Mouse (Mus musculus): ENCODE results near the gene B3galt5.
"Not testable (repeated sequence)": the region's sequence is repeated elsewhere in the genome, so short reads cannot be mapped to it uniquely, and the experiment has no call there.

B3galt5 gene

DNA sequence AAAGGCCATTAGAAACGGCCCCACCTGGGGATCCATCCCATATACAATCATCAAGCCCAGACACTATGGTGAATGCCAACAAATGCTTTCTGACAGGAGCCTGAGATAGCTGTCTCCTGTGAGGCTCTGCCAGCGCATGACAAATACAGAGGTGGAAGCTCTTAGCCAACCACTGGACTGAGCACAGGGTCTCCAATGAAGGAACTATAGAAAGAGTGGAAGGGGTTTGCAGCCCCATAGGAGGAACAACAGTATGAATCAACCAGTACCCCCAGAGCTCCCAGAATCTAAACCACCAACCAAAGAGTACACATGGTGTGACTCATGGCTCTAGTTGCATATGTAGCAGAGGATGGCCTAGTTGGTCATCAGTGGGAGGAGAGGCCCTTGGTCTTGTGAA lies 36.1 kb downstream of the B3galt5 start:
- no peak for DNase-seq (ENCODE audit: low spot score)

DNA sequence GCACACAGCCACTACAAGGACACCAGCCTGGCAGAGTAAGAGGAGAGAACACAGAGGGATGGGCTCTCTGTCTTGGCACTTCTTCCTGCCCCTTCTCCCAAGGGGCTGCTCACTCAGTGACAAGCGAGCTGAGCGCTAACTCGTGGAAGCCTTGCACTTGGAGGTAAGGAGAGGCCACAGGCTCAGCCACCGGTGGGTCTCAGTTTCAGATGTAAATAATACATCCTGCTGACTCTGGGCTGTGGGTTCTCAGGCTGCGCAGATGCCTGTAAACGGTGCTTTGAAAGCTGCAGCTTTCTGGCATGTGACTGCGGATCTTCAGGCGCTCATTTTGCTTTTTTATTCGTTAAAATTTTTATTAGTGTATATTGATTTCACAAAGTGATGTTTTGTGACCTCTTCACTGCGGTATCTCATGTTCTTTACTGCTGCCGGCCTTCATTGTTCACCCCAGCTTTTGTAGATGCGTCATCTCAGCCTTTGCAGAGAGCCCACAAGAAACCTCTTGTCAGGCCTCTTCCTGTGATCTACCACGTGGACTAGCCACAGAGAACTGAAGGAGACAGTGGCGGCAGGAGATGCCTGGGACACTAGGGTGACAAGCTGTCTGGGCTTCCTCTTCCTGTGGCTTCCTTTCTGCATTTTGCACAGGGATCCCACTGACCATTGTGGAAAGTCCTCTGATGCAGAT lies 37.5 kb downstream of the B3galt5 start:
- no peak for DNase-seq (ENCODE audit: low spot score)

DNA sequence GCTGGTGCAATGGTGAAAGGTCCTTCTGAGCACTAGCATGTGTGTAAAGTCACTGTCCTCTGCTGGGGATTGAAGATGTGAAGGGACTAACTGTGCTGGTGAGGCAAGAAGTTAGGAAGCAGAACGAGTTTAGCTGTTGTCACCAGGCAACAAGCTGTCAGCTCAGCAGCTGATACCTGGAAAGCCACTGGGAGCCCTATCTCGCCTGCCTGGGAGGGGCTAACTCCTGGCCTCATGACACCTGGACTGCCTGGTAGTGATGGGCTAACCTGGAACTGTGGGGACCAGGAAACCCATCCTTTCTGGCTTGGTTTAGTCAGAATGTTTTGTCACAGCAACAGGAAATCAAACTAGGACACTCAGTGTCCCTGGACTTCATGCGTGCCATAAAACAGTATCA lies 41.0 kb downstream of the B3galt5 start:
- no peak for DNase-seq (ENCODE audit: low spot score)

DNA sequence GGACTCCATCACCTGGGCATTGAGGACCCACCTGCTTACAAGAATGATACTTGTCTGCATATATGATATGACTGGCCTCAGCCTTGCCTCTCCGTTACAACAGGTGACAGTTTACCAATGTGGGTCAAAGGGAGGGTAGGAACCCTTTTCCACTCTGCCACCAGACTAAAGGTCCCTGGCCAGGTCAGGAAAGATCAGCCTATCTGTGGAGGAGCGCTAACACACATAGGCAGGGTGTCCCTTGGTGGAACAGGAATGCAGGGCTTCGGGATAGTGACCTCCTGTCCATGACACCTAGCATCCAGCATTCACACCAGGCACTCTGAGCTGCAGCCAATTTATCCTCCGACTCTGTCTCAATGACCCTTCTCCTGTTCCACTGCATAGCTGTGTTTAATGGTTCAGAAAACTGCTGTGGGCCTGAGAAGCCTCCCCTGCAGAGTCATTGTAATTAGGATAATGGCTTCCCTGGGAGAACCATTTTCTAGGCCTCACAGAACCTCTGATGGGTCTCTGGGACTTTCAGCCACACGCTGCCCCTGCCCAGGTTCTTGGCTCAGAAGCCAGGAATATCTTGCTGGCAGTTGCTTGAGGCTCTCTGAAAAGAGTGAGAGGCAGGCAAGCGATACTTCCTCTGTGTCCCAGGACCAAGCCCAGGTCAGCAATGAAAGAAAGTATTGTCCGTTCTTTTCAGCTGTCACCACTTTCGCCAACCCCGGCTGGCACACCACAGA lies 43.1 kb downstream of the B3galt5 start:
- no peak for DNase-seq (ENCODE audit: low spot score)

DNA sequence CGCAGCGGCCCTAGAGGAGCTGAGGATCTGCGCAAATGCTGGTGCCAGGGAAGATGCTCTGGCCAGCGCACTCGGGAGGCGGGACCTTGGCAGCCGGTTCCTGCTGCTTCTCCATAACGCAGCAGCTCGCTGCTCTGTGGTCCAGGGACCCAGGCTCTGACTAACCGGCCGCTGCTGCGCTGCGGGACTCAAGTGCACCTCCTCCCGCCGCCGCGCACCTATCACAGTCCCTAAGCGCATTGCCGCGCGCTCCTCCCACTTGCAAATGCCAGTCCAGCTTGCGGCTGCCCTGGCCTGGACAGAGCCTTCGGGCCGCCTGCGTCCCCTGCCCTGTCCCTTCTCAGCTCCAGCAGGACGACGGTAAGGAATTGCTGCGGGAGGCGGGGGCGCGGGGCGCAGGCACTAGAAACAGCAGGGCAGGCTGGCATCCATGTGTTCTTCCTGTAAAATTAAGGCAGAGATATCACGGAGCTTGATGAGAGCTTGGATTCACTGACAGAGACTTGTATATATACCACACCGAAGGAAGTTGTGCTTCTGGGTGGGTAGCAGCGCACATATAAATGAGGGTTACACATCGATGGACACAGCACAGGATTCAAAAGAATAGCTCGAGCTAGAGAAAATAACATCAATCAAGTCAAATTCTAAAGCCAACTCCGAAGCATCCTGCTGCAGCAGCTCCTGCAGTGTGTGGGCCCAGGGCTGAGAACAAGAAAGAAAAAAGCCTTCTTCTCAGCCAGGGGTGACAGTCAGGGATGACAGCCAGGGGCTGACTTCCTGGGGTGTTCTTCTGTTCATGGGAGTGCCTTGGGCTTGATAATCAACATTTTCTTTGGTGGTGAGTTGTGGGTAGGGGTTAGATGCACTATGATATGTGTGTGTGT lies 45.4 kb downstream of the B3galt5 start:
- no peak for DNase-seq (ENCODE audit: low spot score)

DNA sequence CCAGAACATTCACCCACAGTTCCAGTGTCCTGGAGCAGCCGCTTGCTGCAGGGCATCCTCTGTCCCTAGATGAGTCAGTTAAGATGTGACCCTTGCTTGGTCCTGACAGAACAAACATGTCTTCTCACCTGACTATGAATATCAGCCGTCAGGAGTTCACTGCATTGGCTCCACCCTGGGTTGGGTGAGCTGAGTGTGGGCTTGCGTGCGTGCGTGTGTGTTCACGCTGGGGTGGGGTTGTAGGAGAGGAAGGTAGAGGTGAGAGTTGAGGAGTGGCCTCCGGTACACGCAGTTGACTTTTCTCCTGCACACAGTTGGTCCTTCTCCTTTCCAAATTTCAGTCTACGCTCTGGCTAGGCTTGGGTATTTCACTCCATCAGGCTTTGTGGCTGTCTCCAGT lies 47.0 kb downstream of the B3galt5 start:
- DNase-seq (ENCODE audit: low spot score), result no peak

DNA sequence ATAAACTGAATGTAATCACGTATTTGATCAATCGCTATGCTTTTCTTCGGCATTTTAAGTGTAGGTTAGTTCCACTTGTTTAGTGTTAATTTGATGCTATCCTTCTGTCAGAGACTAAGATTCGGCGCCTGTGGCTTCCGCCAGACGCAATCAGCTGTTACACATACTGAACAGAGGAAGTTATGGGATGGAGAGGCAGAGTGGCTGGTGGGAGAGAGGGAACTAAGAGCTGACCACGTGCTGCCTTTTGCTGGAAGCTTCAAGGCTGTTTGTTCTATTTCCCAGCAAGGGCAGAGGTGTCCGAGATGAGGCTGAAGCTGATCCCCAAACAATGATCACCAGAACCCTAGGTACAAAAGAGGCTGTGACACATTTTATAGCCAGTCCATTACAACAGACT lies 56.3 kb downstream of the B3galt5 start:
- no peak for DNase-seq (ENCODE audit: low spot score)

DNA sequence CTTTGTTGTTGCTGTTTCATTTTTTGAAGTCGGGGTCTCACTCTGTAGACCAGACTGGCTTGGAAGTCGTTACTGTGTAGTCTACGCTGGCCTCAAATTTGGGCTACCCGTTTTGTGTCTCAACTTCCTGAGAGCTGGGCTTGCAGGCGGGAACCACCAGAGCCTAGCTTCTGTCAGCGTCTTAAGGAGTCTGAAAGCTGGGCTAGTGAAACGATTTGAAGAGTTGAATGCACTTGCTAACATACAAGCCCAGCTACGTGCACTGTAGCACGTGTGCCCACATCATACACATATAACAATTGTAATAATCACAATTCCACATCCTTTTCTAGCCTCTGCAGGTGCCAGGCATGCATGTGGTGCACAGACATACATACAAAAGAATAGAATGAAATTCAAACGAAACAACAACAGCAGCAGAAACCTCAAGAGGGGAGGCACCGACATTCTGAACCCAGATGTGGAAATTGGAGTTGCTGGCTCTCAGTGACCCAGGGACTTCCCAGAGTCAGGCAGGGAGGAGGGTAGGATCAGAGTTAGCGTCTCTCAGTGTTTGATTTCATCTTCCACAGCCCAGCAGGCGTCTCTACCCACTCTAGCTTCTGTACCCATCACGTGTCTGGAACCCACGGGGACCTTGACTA lies 57.1 kb downstream of the B3galt5 start:
- no peak for DNase-seq (ENCODE audit: low spot score)

DNA sequence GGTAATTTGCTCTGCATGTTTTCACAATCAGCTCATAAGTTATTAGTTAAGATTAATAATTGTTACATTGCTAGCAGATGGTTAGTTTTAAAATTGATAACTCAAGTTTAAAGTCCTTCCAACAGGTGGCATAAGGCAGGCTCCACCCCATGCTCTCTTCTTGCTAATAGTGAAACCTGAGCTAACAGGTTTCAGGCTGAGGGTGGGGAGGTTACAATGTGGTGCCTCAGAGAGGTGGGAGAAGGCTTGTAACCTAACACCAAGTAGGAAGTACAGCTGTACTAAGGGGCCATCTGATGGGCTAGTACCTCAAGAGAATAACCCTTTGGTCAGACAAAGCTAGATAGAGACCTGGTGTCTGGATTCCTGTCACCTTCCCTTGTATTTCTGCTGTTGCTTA lies 62.5 kb downstream of the B3galt5 start:
- DNase-seq (ENCODE audit: low spot score), result no peak

DNA sequence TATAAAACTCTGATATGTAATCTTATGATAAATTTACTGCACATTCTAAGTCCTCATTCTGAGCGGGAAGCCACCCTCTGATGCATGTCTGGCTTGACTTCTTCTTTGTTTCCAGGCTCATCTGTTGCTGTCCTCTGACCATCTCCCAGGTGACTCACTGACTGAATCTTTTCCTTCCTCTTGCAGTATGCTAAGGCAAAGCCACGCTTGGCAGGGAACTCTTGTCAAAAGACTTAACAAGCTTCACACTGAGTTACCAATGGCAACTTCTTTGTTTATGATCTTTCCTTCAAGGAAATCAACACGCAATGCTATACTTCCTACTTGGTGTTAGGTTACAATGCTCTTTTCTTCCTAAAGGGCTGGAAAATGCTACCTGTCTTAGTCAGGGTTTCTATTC lies 63.0 kb downstream of the B3galt5 start:
- no peak for DNase-seq (ENCODE audit: low spot score)

DNA sequence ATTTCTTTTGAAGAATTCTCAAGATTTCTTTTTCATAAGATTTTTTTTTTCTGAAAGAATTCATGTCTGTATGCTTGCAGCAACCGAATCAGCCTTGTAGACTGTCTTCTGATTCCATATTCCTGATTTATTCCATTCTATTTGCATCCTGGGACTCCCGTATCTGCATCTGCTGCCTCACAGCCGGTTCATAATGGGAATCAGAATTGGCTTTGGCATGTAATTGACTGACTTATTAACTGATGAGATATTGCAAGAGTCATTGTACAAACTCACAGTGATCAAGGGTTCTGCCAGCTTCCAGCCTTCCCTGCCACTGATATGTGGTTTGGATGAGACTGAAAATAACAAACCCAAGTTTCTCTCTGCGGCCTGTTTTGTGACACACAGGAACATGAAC lies 67.8 kb downstream of the B3galt5 start:
- no peak for DNase-seq (ENCODE audit: low spot score)

DNA sequence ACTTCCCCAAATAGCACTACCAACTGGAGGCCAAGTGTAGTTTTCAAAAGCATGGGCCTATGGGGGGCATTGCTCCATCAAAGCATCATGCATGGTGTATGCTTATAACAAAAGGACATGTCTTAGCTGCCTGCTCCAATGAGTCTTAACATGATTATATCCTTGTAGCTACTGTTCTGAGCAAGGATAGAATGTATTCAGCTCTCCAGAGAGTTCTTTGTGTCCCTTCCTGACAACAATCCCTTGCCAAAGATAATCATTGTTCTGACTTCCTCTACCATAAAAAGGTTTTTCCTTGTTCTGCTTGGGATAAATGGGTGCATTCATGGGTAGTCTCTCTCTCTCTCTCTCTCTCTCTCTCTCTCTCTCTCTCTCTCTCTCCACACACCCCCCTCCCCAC lies 68.8 kb downstream of the B3galt5 start:
- DNase-seq (ENCODE audit: low spot score), result no peak

DNA sequence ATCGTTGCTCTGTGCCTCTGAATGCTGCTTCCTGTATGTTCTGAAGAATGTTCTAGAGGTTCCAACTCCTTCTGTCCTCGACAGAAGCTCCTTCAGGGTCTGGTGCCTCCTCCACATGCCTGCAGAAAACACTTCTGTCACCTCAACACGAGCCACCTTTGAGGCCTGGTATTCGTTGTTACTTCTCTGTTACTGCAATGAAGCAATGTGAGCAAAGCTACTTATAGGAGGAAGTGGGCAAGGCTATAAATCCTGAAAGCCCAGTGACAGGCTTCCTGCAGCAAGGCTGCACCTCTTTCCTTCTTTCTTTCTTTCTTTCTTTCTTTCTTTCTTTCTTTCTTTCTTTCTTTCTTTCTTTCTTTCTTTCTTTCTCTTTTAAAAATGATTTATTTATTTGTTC lies 71.3 kb downstream of the B3galt5 start:
- no peak for DNase-seq (ENCODE audit: low spot score)

DNA sequence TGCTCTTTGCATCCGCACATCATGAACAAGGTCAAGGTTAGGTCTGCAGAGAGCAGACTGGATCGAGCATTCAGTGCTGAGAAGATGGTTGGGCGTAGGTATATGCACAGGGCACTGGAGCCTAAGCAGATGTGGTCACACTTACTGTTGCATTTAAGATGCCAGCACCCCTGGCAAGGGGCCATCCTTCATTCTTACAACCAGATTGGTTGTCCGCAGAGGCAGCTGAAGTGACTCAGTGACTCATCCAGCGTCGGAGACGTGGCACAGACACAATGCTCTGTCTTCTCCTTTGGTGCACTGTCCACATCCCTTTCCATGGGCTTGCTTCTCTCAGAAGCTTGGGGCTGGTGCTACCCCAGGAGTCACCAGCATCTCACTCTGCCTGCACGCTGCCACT lies 82.2 kb downstream of the B3galt5 start:
- DNase-seq (ENCODE audit: low spot score), result no peak

DNA sequence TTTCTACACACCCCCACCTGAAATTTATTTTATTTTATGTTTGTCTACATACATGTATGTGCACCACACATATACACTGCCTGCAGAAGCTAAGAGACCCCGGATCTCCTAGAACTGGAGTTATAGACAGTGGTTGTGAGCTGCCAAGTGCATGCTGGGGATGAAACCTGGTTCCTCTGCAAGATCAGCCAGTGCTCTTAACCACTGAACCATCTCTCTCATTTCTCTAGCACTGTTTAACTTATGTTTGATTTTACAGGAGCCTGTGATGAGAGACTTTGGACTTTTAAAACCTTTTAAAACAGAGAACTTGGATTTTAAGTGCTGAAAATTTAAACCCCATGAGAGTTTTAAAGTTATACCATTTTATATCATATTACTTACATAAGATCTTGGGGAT lies 87.1 kb downstream of the B3galt5 start:
- no peak for DNase-seq (ENCODE audit: low spot score)

DNA sequence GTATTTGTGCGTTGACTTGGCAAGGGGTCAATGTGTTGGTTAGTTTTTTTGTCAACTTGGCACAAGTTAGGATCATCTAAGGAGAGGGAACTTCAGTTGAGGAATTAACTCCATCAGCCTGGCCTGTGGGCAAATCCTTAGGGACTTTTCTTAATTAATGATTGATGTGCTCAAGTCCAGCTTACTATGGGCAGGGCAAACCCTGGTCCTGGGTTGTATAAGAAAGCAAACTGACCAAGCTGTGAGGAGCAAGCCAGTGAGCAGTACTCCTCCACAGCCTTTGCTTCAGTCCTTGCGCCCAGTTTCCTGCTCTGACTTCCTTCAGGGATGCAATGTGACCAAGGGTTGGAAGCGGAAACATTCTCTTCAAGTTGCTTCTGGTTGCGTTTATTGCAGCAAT lies 87.6 kb downstream of the B3galt5 start:
- DNase-seq (ENCODE audit: low spot score), result no peak

DNA sequence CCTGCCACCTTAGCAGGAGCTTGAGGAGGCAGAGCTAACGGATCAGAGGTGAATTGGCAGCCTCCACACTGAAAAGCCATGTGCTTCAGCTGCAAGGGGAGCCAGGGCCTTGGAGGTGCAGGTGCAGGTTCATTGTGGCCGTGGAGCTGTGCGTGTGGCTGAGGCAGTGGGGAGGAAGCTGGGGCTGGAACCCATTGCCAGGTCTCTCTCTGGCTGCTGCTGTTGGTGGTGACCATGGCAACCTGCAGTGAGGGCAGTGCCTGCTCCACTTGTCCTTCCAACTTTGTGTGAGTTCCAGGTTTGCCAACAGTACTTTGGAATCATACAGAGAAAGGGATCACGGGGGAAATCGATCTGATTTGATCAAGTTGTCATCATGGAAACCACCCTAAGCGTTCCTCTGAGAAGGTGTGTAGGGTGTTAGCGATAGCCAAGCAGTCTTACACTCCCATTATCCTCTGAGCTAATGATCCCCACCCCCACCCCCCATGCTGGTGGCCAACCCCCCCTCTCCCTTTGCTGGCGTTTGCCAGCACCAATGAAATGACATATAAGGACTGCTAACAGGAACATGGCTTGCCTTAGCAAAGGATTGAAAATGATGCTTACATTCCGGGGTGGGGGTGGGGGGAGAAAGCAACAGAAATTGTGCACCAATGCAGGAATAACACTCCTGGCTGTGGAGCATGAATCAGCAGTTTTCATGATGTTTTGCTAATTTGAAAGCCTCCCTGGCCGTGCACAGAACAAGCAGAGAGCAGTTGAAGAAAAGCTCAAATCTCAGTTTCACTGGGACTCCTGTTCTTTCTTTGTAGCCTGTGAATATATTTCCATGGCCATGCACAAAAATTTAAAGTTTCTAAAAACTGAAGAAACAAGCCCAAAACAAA lies 90.8 kb downstream of the B3galt5 start:
- no peak for DNase-seq (ENCODE audit: low spot score)

DNA sequence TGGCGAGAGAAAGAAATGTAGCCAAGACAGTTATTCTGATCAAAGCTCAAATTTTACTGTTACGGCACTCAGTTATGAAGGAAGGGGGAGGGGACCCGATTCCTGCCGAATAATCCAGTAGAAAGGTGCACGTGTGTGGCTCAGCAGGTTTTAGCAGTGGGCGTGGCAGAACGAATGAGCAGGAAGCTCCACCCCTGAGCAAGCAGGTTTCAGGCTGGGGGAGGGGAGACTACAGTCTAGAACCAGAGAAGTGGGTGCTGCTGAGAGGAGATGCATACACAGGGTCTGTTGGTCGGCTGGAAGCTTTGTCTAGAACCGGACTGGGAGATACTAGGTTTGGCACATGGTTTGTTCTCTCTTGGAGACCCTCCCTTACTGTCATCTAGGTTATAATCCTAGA lies 91.7 kb downstream of the B3galt5 start:
- DNase-seq (ENCODE audit: low spot score), result not testable (repeated sequence)

DNA sequence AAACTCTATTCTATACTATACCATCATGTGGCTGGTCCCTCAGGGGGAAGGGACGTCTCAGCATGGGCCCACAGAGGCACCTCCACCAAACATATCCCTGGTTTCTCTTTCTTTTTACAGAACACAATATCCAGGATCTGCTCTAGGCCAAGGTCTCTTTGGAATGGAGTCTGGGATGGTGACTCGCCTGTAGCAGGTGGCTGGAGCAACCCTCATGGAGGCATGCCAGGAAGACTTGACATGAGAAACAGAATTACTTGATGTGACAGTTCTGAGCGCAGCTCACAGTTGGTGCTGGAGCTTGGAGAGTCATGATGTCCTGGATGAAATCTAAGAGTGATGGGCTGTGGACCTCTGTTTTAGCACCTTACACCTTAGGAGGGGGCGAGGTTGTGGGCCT lies 104.0 kb downstream of the B3galt5 start:
- DNase-seq (ENCODE audit: low spot score), result no peak

DNA sequence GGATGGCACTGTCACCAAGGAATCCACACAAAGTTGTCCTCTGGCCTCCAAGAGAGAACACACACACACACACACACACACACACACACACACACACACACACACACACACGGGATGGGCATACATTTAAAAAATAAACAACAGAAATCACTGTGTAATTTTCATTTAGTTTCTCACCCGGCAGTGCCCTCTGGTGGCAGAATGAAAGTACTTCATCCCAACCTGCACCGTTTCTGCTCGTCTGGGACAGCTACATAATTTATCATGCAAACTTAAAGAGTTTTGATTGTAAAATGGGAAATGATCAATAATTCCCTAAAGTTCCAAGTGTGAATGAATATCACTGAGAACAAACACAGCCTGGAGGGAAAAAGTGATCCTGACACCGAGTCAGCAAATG lies 105.7 kb downstream of the B3galt5 start:
- peak; percentile 45 for DNase-seq (ENCODE audit: low spot score)

DNA sequence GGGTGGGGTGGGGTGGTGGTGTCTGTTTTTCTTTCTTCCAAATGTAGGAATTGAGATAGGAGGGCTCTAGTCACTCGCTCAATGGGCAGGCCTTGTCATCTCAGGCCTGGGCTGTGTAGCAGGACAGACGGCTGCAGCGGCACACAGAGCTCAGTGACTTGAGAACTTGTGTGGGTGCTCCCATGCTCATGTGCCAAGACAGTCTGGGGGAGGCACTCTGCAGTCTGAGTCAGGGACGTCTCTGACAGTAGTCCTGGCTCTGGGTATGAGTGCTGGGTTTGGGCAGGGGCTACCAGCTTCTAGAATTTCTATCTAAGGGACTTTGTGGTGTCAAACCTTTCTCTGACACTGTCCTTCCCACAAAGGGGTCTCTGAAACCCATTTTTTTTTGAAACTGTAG lies 106.3 kb downstream of the B3galt5 start:
- no peak for DNase-seq (ENCODE audit: low spot score)

Data from layer of hippocampus, adult 9-10 months (tissue).